Mouse (Mus musculus) cerebellum, postnatal 14 days (tissue): ENCODE data around the gene Slc1a1.
A peak's percentile ranks its signal among the peaks of the same experiment; 100 is the strongest.

Experiments
- DNase-seq, 2 experiments: peaks; one replicate each; pipeline ENCODE4 v3.0.0; 2021; ENCODE audit warnings: mixed read lengths in 2 of 2

The Slc1a1 gene

DNA sequence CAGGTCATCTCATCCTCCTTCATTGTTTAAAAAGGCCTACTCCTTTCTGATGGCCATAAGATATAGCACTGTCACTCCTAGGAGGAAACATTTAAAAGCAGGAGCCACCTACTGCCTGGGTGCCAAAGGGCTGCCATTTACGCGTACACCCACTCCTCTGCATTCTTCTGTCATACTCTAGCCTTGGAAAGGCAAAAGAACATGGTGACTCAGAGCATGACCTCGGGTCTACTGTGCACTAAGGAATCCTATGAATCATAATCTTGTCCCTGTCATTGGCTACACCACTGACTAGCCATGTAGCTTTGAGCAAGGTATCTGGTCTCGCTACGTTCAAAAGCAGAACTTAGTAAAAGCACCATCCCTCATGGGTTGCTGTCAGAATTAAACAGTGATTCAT lies 91.5 kb downstream of the Slc1a1 start:
- no peak for DNase-seq

DNA sequence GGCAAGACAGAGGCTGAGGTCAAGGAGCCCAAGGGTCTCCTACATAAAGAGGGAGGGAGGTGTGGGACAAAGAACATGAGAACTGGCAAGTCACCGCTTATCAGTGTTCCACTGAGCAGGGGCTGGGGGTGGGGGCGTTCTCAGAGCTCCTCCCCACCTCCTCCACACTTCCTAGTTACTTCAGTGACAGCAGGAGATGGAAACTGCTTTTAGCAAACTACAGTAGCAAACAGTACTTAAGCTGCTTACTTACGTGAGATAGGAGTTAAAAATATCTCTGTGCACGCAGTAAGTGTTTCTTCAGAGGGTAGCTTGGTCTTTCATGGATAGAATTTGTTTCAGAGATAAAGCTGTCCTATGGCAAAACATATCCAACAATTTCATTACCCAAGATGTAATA lies 92.5 kb downstream of the Slc1a1 start:
- DNase-seq: no peak

DNA sequence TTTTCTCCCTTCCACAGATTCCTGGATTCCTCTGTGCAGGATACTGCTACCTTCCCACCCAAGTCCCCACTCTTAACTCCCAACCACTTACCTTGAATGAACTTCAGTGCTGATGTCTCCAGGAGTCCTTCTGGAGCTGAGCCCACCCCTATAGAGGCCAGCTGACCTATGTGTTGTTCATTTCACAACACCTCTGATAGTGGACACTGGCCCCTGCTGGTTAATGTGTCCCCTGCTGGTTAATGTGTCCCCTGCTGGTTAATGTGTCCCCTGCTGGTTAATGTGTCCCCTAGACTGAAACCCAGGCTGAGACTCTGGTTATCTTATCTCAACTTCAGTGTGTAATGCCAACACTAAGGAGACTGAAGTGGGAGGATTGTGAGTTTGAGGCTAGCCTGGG lies 94.2 kb downstream of the Slc1a1 start:
- DNase-seq: no peak

DNA sequence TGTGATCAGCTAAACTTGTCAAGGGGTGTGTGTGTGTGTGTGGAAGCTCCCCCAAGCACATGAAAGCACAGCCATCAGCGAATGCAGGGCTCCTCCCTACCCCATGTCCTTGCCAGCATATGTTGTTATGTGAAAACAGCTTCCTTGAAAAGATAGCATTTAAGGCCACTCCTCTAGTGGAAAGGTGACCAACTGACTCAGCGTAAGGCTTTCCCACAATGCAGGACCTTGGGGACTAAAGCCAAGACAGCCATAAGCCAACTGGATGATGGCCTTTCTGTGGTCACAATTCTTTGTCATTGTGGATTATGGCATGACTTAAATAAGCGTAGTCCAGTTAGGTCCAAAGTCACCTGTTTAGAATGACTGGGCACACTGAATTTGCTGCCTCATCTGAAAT lies 100.0 kb downstream of the Slc1a1 start:
- no peak for DNase-seq

DNA sequence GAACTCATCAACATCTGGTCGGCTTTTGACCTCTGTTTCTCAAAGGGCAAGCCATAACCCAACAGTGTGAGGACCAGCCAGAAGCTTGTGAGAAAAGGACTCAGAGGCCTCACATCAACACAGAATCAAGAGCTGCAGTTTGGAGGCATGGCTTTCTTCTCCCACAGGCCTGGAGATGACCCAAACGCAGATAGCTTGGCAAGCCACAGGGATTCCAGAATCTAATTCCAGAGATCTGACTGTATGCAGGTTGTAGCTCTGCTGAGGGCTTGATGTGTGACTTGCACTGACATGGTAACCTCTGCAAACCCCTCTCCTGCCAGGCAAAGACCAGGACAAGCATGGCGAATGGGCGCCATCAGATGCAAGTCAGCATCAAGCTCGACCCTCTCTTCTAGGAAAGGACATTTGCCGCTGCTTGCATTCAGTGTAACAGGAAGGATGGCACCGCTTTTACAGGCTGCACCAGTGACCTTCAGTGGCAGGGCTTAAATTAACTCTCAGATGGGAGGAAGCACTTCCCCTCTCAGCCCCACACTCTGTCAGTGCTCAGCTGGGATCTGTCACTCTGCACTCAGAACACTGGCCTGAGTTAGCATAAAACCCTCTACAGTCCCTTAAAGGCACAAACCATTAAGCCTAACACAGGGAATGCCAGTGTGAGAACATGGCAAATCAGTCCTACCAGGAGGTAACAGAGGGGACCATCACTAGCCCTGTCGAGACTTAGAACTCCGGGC lies 105.5 kb downstream of the Slc1a1 start:
- no peak for DNase-seq

DNA sequence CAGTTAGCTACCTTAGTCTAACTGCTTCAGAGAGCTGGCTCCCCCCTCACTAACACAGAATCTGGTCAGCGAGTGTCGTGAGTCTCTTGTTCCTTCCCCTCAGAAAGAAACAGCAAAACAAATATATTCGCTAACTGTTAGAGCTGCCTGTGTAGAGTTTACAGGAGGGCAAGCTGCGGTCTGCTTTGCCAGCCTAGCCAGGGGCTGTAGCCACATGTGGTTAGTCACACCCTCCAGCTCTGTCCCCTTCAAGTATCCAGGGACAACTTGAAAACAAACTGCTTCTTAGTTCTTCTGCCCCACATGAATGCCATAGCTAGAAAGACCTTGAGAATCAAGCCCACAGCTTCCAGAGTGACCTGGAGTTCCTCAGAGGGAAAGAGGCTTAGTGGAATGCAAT lies 106.4 kb downstream of the Slc1a1 start:
- no peak for DNase-seq

DNA sequence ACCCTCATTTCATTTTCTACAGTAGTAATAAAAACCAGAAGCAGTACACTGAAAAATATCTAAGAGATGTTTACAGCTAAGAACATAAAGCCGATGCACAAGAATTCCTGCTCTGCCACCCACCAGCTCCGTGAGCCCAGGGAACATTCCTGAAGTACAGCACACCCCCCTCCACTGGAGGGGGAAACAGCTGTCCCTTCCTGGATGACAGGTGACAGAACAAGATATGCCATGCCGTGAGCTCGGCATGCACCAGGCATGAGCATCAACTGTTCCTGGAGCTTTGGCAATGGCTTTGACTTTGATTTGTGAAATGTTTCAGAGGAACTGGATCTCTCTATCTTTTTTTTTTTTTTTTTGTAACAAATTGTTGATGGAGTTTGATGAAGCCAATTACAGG lies 111.9 kb downstream of the Slc1a1 start:
- peak in 1 of 2 experiments; percentile 33 for DNase-seq

DNA sequence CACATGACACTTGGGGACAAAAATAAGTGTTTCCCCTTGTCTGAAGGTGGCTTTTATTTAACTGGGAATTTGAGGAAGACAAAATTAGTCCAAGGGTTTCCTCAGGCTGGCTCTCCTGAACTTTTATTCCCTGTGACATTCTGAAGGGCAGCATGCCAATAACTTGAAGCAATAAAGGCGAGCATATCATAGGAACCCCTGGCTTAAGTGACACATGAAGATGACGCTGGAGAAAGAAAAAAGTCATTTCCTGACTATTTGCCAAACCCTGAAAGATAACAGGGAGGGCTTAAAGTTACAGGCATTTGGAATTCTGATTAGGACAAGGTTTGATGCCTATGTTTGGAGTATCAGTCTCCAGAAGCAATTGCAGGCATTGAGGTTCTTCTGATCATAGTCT lies 112.5 kb downstream of the Slc1a1 start:
- DNase-seq: no peak

DNA sequence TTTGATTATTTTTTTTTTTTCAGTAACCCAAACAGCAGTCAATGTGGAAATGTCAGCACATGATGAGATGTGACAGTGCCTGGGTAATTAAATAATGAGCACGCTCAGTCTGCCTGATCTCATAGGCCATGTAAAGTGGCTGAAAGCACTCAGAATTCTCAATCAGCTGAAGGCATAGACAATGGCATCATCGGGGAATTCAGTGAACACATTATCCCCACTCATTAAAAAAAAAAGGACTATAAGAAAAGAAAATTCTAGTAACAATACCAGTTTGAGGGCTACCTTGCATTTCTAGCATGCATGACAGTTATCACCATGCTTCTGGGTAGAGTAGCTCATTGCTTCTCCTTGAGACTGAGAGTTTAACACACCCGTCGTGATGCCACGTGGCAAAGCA lies 116.4 kb downstream of the Slc1a1 start:
- DNase-seq: no peak

DNA sequence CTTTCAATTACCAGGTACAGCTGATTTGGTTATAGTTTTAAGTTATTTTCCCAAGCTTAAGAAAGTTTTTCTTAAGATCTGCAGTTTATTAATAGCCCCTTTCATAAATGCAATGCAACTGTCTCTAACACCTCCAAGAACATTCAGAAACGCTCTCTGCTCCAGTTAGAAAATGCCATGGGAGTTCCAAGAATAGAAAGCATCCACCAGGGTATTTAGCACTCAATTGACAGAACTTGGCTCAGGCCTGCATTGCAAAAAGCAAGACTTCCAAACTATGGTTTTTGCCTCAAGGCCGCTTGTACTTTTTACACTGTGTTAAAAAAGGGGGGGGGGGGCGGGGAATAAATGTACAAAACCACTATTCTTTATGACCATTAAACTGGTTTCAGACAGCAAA lies 128.3 kb downstream of the Slc1a1 start:
- no peak for DNase-seq

DNA sequence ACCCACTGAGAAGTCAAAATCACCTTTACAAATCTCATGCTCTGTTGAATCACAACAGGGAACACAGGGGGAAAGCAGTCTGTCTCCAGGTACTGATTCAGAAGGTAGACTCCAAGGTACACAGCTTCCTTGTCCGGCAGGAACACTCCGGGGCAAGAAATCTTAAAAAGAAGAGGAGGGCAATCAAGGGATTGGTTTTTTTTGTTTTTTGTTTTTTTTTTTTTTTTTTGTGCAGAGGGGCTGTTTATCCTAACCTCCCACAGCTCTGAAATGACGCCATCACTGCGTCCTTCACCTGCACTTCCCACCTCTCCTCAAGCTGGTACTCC lies 128.6 kb downstream of the Slc1a1 start:
- no peak for DNase-seq
